Mouse (Mus musculus): ENCODE results near the gene Wdr90.
"Not testable (repeated sequence)": the region's sequence is repeated elsewhere in the genome, so short reads cannot be mapped to it uniquely, and the experiment has no call there.

Wdr90 gene

DNA sequence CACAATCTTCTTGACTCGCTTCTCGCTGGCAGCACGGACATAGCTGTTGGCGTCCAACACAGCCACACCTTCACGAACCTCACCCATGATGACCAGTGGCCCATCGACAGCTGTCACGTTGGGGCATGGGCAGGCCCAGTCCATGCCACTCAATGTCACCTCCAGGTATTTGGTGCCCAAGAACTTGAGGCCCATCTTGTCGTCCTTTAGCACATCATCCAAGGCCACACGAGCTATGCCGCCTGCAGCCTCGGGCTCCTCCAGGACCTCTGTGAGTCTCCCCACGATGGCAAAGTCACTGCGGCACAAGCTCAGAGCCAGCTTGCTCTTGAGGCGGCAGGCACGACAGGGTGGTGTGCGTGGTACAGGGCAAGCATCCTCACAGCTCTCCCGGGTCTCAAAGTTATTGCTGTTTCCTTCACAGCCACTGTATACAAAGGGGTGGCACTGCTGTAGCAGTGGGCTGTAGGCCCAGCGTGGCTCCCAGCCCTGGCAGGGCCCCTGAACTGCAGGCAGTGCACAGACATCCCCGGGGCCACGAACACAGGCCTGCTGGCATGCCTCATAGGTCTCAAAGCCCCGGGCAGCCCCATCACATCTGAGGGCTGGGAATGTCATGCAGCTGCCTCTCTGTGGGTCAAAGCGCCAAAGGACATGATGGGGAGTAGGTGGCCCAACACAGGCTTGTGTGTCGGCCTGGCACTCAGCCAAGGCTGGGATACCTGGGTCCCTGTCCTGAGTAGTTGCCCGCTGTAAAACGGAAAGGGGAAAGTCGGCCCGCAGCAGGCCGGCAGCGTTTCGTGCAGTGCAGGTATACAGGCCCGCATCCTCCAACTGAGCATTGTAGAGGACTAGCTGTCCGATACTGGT lies 16.7 kb upstream of the Wdr90 start:
- DNase-seq (ENCODE audit: low read depth, low spot score) = no peak

DNA sequence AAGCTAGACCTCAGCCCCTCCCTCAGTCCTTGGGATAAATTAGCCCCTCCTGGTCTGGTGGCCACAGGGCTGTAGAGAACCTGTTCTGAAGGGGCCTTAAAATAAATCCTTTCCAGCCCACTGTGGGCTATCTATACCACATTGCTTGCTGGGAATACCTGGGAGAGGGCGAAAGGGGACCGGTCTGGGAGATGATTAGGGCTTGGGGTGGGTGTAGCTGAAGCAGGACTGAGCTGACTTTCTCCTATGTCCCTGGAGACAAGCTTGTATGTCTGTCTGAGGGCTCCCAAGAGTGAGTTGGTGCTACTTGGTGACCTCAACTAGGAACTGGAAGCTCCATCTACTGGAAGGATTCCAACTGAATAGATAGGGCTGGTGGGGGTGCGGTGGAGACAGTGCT lies 15.7 kb upstream of the Wdr90 start:
- no peak for DNase-seq (ENCODE audit: low read depth, low spot score)

- DNase-seq (ENCODE audit: low read depth, low spot score) = no peak
Observed at GRCm38 (mm10) chr17:25876347-25876915, 15.1 kb upstream of the Wdr90 start.

DNA sequence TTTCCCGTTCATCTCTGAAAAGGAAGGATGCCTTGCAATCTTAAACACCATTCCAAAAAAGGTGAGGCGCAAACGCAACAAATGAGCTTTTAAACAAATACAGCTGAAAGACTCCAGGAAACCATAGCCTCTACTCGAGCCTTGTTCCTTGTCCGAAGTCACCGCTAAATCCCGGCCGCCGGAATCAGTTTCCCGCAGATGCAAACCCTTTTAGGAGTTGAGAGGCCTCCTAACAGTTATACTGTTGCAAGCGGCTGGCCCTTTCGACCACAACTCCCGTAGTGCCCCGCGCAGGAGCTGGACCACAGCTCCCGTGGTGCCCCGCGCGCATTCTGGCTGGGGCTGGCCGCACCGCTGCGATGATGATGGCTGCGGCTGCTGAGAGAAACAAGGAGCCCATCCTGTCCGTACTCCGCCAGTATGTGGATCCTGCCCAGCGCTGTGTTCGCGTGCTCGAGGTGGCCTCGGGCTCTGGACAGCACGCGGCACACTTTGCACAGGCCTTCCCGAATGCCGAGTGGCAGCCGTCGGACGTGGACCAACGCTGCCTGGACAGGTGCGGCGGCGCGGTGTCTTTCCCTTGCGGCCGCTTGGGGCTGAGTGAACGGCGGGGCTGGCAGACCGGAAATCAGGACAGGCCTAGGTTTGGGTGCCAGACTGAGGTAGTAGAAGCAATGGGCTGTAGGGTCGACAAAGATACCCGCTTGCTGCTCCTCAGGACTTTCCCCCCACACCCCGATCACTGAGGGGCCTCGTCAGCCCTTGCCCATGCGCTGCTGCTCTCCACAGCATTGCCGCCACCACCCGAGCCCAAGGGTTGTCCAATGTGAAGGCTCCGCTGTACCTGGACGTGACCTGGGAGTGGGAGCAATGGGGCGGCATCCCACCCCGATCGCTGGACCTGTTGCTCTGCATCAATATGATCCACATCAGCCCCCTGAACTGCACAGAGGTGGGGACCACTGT lies 14.2 kb upstream of the Wdr90 start:
- peak; percentile 86 for DNase-seq (ENCODE audit: low read depth, low spot score)

DNA sequence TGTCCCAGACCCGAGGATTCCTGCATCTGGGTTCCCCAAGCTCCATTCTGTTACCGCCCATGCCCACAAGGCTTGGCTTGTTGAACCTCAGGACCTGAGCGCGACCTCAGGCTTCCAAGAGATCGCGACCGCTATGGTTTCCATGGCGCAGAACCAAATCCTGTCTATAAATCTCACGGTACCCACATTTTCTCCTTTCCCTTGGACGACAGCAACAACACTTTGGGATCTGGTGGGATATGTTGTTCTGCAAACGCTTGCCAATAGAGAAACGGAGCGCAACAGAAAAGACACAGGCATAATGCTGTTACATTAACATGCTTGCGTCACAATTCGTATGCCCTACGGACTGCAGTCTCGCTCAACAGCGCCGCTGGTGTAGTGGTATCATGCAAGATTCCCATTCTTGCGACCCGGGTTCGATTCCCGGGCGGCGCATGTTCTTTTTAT lies 13.4 kb upstream of the Wdr90 start, which contains the start of gene Mettl26:
TSS of gene Mettl26 (plus strand) at position 354 of the 450 bp plus-strand sequence.
- peak; percentile 91 for DNase-seq (ENCODE audit: low read depth, low spot score)

- DNase-seq (ENCODE audit: low read depth, low spot score) = no peak
Observed at GRCm38 (mm10) chr17:25874148-25874720, 12.9 kb upstream of the Wdr90 start.

DNA sequence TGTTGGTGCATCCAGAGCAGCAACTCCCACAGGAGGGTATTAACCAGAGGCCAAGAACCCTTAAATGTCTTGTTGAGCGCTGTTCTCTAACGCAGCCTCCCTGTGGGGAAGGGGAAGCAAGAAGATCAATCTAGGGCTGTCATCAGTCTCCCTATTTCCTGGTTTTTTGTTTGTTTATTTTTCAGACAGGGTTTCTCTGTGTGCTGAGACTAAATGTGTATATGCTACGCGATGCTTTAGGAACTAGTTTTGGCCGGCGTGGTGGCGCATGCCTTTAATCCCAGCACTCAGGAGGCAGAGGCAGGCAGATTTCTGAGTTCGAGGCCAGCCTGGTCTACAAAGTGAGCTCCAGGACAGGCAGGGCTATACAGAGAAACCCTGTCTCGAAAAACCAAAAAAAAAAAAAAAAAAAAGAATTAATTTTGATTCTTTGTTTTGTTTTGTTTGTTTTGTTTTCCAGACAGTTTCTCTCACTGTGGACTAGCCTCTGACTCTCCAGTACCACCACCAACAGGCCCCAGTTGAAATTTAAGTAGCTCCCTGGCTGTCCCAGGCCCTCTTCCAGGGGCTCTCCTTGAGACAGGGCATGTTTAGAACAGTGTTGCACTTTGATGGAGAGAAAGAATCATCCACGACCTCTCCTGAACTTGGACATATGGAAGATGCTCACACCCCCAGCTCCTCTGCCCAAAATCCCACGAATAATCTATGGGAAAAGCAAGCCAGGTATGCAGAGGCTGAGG lies 12.3 kb upstream of the Wdr90 start:
- DNase-seq (ENCODE audit: low read depth, low spot score) = no peak

GRCm38 (mm10) chr17:25872676-25873075 lies 11.4 kb upstream of the Wdr90 start:
- DNase-seq (ENCODE audit: low read depth, low spot score) = no peak

DNA sequence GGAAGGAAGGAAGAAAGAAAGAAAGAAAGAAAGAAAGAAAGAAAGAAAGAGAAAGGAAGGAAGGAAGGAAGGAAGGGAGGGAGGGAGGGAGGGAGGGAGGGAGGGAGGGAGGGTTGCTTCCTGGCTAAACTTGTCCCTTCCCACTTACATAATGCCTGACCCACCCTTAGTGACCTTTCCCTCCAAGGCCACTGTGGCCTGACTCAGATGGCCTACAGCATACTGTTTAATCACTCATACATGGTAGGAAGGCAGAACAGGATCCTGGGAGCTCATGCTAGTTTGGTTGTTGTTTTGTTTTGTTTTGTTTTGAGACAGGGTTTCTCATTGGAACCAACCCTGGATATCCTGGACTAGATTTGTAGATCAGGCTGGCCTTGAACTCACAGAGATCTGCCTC lies 10.3 kb upstream of the Wdr90 start:
- not testable (repeated sequence) for DNase-seq (ENCODE audit: low read depth, low spot score)

DNA sequence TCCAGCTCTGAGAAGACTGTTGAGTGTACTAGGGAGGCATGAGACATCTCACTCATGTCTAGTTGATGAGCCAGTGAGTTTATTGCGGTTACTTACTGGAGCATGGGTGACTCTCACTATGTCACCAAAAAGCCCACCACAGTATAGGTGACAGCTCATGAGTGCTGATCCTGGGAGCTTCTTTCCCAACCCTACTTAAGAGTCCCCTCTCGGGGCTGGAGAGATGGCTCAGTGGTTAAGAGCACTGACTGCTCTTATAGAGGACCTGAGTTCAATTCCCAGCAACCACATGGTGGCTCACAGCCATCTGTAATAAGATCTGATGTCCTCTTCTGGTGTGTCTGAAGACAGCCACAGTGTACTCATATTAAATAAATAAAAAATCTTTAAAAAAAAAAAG lies 8.7 kb upstream of the Wdr90 start:
- DNase-seq (ENCODE audit: low read depth, low spot score) = no peak

DNA sequence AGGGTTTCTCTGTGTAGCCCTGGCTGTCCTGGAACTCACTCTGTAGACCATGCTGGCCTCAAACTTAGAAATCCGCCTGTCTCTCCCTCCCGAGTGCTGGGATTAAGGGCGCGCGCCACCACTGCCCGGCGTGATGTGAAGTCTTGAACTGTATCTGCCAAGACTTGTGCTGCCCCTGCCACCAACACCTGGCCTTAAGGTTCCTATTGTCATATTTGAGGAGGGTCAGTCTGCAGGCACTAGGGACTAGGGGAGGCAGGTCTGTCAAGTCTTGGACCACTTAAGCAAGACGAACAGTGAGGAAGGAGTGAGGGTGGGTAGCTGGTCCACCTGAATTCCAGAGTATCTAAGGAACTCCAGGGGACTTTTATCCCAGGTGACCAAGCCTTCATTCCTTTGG lies 8.2 kb upstream of the Wdr90 start:
- no peak for DNase-seq (ENCODE audit: low read depth, low spot score)

DNA sequence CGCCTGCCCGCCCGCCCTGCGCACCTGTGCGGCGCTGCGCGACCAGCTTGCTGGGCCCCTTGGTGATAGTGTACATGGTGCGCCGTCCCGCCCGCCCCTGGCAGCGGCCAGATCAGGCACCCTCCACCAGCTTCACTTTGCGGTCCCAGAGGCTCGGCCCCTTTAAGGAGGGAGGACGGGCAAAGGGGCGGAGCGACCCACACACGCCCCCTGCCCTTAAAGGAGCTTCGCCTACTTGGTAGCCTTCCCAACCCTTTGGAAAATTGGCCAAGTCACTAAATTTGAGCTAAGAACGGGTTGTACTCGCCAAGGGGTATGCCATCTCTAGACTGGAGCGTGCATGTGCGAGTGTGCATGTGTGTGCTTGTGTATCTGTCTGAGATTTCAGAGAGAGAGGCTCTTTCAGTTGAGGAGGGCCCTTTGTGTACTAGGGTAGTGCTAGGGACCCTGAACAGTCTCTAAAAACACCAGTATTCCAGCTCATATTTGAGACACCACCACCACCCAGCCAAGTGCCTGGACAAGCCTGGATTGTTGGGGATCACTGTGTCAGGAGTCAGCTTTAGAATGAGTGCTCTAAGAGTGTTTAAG lies 7.4 kb upstream of the Wdr90 start, which contains the start of gene Mcrip2:
TSS of gene Mcrip2 (minus strand) at position 164 of the 591 bp plus-strand sequence.
- DNase-seq (ENCODE audit: low read depth, low spot score) = peak; percentile 70

DNA sequence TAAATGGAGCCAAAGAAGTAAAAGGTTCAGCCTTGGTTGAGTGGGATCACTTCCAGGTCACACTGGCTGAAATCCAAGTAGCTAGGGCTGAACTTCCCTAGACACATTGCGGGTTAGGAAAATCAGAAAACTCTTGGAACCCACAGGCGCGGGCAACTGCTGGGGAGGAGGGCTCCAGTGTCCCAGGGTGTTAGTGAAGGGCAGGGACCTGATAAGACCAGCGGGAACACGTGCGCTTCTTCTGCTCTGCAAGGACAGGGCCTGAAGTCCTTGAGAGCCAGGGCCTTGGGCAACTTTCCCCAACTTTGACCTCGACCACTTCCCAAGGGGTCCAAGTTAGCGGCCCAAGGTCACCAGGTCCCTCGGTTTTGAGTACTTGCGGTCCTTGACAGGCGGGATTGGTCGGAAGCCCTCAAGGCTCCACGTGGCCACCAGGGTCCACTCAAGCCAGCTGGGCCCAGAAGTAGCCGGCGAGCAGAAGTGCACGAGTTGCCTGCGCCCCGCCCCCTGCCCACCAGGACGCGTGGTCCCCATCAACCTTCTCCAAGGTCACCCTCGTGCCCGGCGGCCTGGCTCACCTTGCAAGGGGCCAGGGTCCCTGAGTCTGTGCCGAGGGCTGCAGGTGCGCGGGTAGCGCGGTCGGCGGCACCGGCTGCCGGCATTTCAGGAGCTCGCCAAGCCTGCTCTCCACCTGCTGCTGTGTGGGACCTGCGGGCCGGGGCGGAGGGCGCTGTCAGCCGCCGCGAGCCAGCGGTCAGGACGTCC lies 6.7 kb upstream of the Wdr90 start:
- no peak for DNase-seq (ENCODE audit: low read depth, low spot score)

DNA sequence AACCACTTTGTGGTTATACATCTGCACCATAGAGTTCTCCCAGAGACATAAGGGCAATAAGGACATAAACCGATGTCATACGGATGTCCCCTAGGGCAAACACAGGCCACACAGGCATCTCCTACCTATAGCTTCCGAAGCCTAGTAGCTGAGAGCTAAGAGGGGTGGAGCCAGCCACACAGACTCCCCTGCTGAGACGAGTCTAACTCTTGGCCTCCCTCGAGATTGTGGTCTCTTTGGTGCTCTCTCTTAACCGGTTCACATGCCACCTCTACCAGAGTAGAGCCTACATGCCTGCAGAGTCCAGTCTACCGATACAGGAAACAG lies 6.2 kb upstream of the Wdr90 start:
- peak; percentile 45 for DNase-seq (ENCODE audit: low read depth, low spot score)

DNA sequence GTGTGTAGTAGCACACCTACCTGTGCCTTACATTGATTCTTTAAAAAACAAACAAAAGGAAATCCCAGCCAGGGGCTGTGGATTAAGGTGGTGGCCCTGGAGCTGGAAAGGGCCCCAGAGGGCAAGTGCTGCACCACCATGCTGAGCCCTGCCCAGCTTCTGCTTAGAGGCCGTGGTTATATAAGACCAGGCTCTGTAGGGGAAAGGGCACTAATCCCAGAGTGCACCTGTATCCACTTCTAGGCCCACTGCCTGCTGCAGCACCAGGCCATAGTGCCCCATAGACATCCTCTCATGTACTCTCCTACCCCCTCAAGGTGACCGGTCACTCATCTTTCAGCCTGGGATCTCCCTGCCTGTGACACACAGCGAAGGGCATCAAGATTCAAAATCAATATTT lies 4.9 kb upstream of the Wdr90 start:
- no peak for DNase-seq (ENCODE audit: low read depth, low spot score)

DNA sequence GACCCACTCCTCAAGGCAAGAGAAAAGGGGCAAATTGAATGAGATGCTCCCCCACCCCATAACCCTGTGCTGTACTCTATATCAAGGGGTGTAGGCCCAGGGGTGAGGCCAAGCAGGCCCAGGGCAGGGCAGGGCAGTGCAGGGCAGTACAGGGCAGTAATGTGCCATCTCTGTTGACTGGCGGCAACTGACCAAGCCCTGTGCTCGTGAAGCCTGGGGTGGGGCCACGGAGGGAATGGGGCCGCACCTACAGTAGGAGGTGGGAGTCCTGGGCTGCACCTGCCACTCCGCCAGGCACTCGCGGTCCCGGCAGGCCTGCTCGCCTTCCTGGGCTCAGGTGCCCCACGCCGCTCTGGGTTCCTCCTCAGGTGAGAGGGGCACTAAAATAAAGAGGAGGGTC lies 4.0 kb upstream of the Wdr90 start:
- no peak for DNase-seq (ENCODE audit: low read depth, low spot score)

GRCm38 (mm10) chr17:25864311-25864710 lies 3.0 kb upstream of the Wdr90 start:
- no peak for DNase-seq (ENCODE audit: low read depth, low spot score)

GRCm38 (mm10) chr17:25863681-25864080 lies 2.4 kb upstream of the Wdr90 start:
- DNase-seq (ENCODE audit: low read depth, low spot score) = no peak

GRCm38 (mm10) chr17:25861704-25862612 lies 657 bp upstream of the Wdr90 start:
- no peak for DNase-seq (ENCODE audit: low read depth, low spot score)

All from CD4-positive helper T cell, adult 2 months (primary cell).